8 mouse cellular contexts compared by ENCODE assay signal in the genomic region with DNA sequence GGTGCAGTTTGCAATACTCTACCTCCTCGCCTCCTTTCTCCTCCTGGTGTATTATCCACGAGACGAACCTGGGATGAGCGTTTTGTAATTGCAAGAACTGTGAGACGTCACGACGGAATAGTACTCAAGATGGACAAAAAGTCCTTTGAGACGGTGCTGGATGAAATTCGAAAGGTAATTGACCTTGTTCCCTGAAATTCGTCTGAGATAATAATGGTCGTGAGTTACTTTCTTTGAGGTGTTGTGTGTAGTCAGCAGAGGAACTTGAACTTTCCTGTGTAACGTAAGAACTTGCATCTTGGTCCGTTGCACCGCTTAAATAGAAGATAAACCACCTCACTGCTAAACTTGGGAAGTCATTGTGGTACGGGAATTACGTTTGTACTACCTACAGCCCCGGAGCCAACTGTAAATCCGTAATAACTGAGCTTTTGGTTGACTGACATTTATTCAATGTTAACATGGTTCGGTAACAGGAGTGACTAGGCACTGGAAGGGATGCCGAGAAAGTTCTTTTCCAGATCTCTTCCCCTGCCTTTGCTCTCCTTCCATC. TPM values are rescaled to one million over a fixed set of nuclear protein-coding genes. Genes with fewer than 3 reads are reported as not detected.
DNase-seq lines count a peak whose midpoint lies in the region; ATAC-seq lines count a peak whose summit lies in the region.

No protein-coding gene starts in this region.

- peaks cover 27% of the 10 kb centered on the region for H3K4me1 ChIP-seq in lung, embryonic 16.5 days (replicated peaks; ENCODE audit: control insufficient read depth, insufficient read depth, low read length)
- peaks cover 38% of the 10 kb centered on the region for H3K4me1 ChIP-seq in hindbrain, embryonic 12.5 days
- H3K4me1 ChIP-seq in midbrain, embryonic 15.5 days, result peaks cover 54% of the 10 kb centered on the region

- no peak overlapping the region for H3K27ac ChIP-seq in lung, embryonic 16.5 days (ENCODE audit: low read length)
- H3K27ac ChIP-seq in hindbrain, embryonic 12.5 days, result peak overlapping the region; percentile 90
- peak overlapping the region; percentile 93 for H3K27ac ChIP-seq in midbrain, embryonic 15.5 days

- H3K27me3 ChIP-seq in lung, embryonic 16.5 days (ENCODE audit: control insufficient read depth, insufficient read depth, low read depth, low read length), result no peaks in the 10 kb centered on the region
- no peaks in the 10 kb centered on the region for H3K27me3 ChIP-seq in hindbrain, embryonic 12.5 days
- no peaks in the 10 kb centered on the region for H3K27me3 ChIP-seq in midbrain, embryonic 15.5 days (replicated peaks)

- no peak for ATAC-seq in lung, embryonic 16.5 days (ENCODE audit: low read depth)
- ATAC-seq in hindbrain, embryonic 12.5 days (ENCODE audit: low FRiP score), result no peak
- no peak for ATAC-seq in midbrain, embryonic 15.5 days (replicated peaks)

- H3K9ac ChIP-seq in lung, embryonic 16.5 days (ENCODE audit: low read length), result peak overlapping the region; percentile 80
- H3K9ac ChIP-seq in hindbrain, embryonic 12.5 days, result peak overlapping the region; percentile 88
- H3K9ac ChIP-seq in midbrain, embryonic 15.5 days, result peak overlapping the region; percentile 90

- DNase-seq in lung, postnatal 4 days, result no peak
- peak; percentile 17 for DNase-seq in c-Kit-positive CD71-negative TER-119-negative erythroid progenitor cells, embryonic 14.5 days (ENCODE audit: low read depth)
- no peak for DNase-seq in urinary bladder, postnatal 14 days (ENCODE audit: low spot score)
- DNase-seq in frontal cortex, postnatal 10 days (ENCODE audit: low spot score in 2 of 2), result no peak
- no peak for DNase-seq in kidney, adult 11 months

- no peaks in the 10 kb centered on the region for H3K9me3 ChIP-seq in lung, embryonic 16.5 days (ENCODE audit: control insufficient read depth, low read length)
- no peaks in the 10 kb centered on the region for H3K9me3 ChIP-seq in hindbrain, embryonic 12.5 days (replicated peaks)
- no peaks in the 10 kb centered on the region for H3K9me3 ChIP-seq in midbrain, embryonic 15.5 days

- peak overlapping the region; percentile 71 for H3K4me2 ChIP-seq in lung, embryonic 16.5 days (ENCODE audit: low read depth, low read length)
- peak overlapping the region; percentile 72 for H3K4me2 ChIP-seq in hindbrain, embryonic 12.5 days (replicated peaks)
- peak overlapping the region; percentile 84 for H3K4me2 ChIP-seq in midbrain, embryonic 15.5 days

- peaks cover 5% of the 10 kb centered on the region; the same call in 1 of the 2 replicates for H3K36me3 ChIP-seq in lung, embryonic 16.5 days (ENCODE audit: control insufficient read depth, insufficient read depth, low read length)
- peaks cover 12% of the 10 kb centered on the region; the same call in 1 of the 2 replicates for H3K36me3 ChIP-seq in hindbrain, embryonic 12.5 days
- 0 out of 2 replicates have a peak, but pooled peaks cover 2% of the 10 kb centered on the region for H3K36me3 ChIP-seq in midbrain, embryonic 15.5 days (replicated peaks)

- H3K4me3 ChIP-seq in lung, embryonic 16.5 days (ENCODE audit: low read length), result peak overlapping the region; percentile 99
- H3K4me3 ChIP-seq in hindbrain, embryonic 12.5 days, result peak overlapping the region; percentile 80
- peak overlapping the region; percentile 75 for H3K4me3 ChIP-seq in midbrain, embryonic 15.5 days

- under 1% methylated on average over 20 of the region's 20 CpGs for WGBS in lung, embryonic 16.5 days
- under 1% methylated on average over 20 of the region's 20 CpGs for WGBS in hindbrain, embryonic 12.5 days
- under 1% methylated on average over 20 of the region's 20 CpGs for WGBS in midbrain, embryonic 15.5 days

RNA-seq across cellular contexts. Expression of a gene that starts 0.8 kb away (rescaled TPM):
- 16.2 and 17.1 TPM in 2 replicates for polyA plus RNA-seq in lung, embryonic 16.5 days (2015; fragmentation: Nextera tagmentation; extraction: Ambion mirVana)
- 28.0 and 31.0 TPM in 2 replicates for polyA plus RNA-seq in hindbrain, embryonic 12.5 days (2016; fragmentation: Nextera tagmentation; extraction: Ambion mirVana)
- polyA plus RNA-seq in midbrain, embryonic 15.5 days (2015; fragmentation: Nextera tagmentation; extraction: Ambion mirVana), result 22.9 and 23.2 TPM in 2 replicates

RNA-seq across cellular contexts. Expression of a gene that starts 1.1 kb away (rescaled TPM):
- 8.1 and 8.9 TPM in 2 replicates for polyA plus RNA-seq in lung, embryonic 16.5 days (2015; fragmentation: Nextera tagmentation; extraction: Ambion mirVana)
- 13.5 and 13.7 TPM in 2 replicates for polyA plus RNA-seq in hindbrain, embryonic 12.5 days (2016; fragmentation: Nextera tagmentation; extraction: Ambion mirVana)
- polyA plus RNA-seq in midbrain, embryonic 15.5 days (2015; fragmentation: Nextera tagmentation; extraction: Ambion mirVana), result 9.3 and 11.6 TPM in 2 replicates

RNA-seq across cellular contexts. Expression of a gene that starts 24.2 kb away (rescaled TPM):
- not detected in 2 replicates for polyA plus RNA-seq in lung, embryonic 16.5 days (2015; fragmentation: Nextera tagmentation; extraction: Ambion mirVana)
- not detected in 2 replicates for polyA plus RNA-seq in hindbrain, embryonic 12.5 days (2016; fragmentation: Nextera tagmentation; extraction: Ambion mirVana)
- not detected in 2 replicates for polyA plus RNA-seq in midbrain, embryonic 15.5 days (2015; fragmentation: Nextera tagmentation; extraction: Ambion mirVana)
